ENCODE assay signal across 14 mouse cellular contexts in the genomic region with DNA sequence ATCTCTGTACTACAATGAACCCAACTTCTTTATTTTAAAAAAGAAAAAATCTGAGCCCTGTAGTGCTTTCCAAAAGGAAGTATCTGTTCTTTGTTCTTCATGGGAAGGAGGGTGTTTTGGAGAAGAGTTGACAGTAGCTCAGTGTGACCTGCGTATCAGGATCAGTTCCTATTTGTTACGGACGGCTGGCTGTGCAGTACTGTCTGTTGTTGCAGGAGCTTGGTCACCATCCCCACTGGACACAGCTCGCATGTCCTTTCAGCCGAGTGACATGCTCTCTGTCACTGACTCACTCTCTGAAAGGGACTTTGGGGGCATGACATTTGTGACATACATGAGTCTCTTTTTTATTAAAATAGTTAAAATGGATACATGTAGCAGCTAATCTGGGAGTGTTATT. TPM values are rescaled to one million over a fixed set of nuclear protein-coding genes. Genes with fewer than 3 reads are reported as not detected.
DNase-seq lines count a peak whose midpoint lies in the region; ATAC-seq and TF ChIP-seq lines count a peak whose summit lies in the region.
"Had no signal": no experiment of that assay in that cellular context is flagged by ENCODE, and none has a peak within 500 bp of the region (broad histone marks: within the 10 kb centered on the region; RNA-seq: fewer than 3 reads in every experiment).

No protein-coding gene starts in this region.

- TF ChIP-seq POLR2A in brain, embryonic 14.5 days (IDR thresholded peaks at IDR 0.05; ENCODE audit: borderline replicate concordance, extremely low read depth, insufficient read depth, insufficient read length, poor library complexity, severe bottlenecking): no peak

- H3K27me3 ChIP-seq in kidney, embryonic 15.5 days: no peaks in the 10 kb centered on the region
- H3K27me3 ChIP-seq: embryonic facial prominence, embryonic 12.5 days; forebrain, embryonic 13.5 days had no signal

- no peaks in the 10 kb centered on the region for H3K9me3 ChIP-seq in kidney, embryonic 15.5 days (replicated peaks)
- H3K9me3 ChIP-seq: embryonic facial prominence, embryonic 12.5 days; forebrain, embryonic 13.5 days had no signal

- no peak overlapping the region for H3K4me2 ChIP-seq in kidney, embryonic 15.5 days
- H3K4me2 ChIP-seq: embryonic facial prominence, embryonic 12.5 days; forebrain, embryonic 13.5 days; lung, embryonic 14.5 days had no signal

- no peak overlapping the region for H3K4me3 ChIP-seq in kidney, embryonic 15.5 days (replicated peaks)
- H3K4me3 ChIP-seq: embryonic facial prominence, embryonic 12.5 days; forebrain, embryonic 13.5 days had no signal

- H3K27ac ChIP-seq in kidney, embryonic 15.5 days: no peak overlapping the region
- H3K27ac ChIP-seq: embryonic facial prominence, embryonic 12.5 days; forebrain, embryonic 13.5 days had no signal

- TF ChIP-seq CTCF in brain, embryonic 14.5 days (IDR thresholded peaks at IDR 0.05; ENCODE audit: borderline replicate concordance, extremely low read depth, insufficient read depth, insufficient read length): no peak

- ATAC-seq in kidney, embryonic 15.5 days (replicated peaks; ENCODE audit: low FRiP score): 0 out of 2 replicates have a peak, but pooled peaks have one; percentile 60
- ATAC-seq in megakaryocyte, adult 5-6 weeks (ENCODE audit: poor library complexity, severe bottlenecking): 0 out of 2 replicates have a peak, but pooled peaks have one; percentile 24
- ATAC-seq in activated CD4-positive, CD25-positive, alpha-beta regulatory T cell, adult 4 months: no peak

- H3K36me3 ChIP-seq in kidney, embryonic 15.5 days: no peaks in the 10 kb centered on the region
- H3K36me3 ChIP-seq: embryonic facial prominence, embryonic 12.5 days had no signal

- DNase-seq in heart, adult 11 months: peak; percentile 87
- DNase-seq in heart, adult 9 months (ENCODE audit: low spot score in 2 of 2): no peak
- DNase-seq in kidney, adult 8-10 months: no peak
- DNase-seq in brain, embryonic 14.5 days (ENCODE audit: low read depth): peak; percentile 25
- no peak for DNase-seq in urinary bladder, adult 18-20 months (ENCODE audit: low spot score in 2 of 2)
- DNase-seq: lung, embryonic 14.5 days; right cerebral cortex, postnatal 14 days; thymus, postnatal 14 days had no signal

- H3K9ac ChIP-seq in kidney, embryonic 15.5 days: no peak overlapping the region
- H3K9ac ChIP-seq: embryonic facial prominence, embryonic 12.5 days; forebrain, embryonic 13.5 days; lung, embryonic 14.5 days had no signal

- 41% methylated on average over 5 of the region's 5 CpGs for WGBS in kidney, embryonic 15.5 days

- H3K4me1 ChIP-seq in kidney, embryonic 15.5 days: peaks cover 24% of the 10 kb centered on the region

RNA-seq across cellular contexts. Expression of a gene that starts 47.1 kb away (rescaled TPM):
- polyA plus RNA-seq in kidney, embryonic 15.5 days (2015; fragmentation: Nextera tagmentation; extraction: Ambion mirVana): 21.1 and 24.7 TPM in 2 replicates
- polyA plus RNA-seq in brain, embryonic 14.5 days (2012; rRNA removed): 45.6 and 58.0 TPM in 2 replicates
- 10.6 and 17.0 TPM in 2 replicates for total RNA-seq in megakaryocyte, adult 5-6 weeks (2015)
- total RNA-seq in megakaryocyte, adult 5-6 weeks (2017): 9.6 and 12.7 TPM in 2 replicates
- polyA plus RNA-seq in activated CD4-positive, CD25-positive, alpha-beta regulatory T cell, adult 4 months (2017; shearing (Covaris generic)): 10 to 100 TPM in 1 of 2 experiments, 1 to 10 TPM in 1; 9.4 to 12.0 TPM

RNA-seq across cellular contexts. Expression of a gene that starts 47.2 kb away (rescaled TPM):
- polyA plus RNA-seq in kidney, embryonic 15.5 days (2015; fragmentation: Nextera tagmentation; extraction: Ambion mirVana): 1.5 and 1.9 TPM in 2 replicates
- 1.9 and 2.5 TPM in 2 replicates for polyA plus RNA-seq in brain, embryonic 14.5 days (2012; rRNA removed)
- 0.02 and 0.21 TPM in 2 replicates for total RNA-seq in megakaryocyte, adult 5-6 weeks (2015)
- 0.08 and 0.11 TPM in 2 replicates for total RNA-seq in megakaryocyte, adult 5-6 weeks (2017)
- 1 to 10 TPM in 1 of 2 experiments, under 1 TPM in 1; 0.86 to 1.1 TPM for polyA plus RNA-seq in activated CD4-positive, CD25-positive, alpha-beta regulatory T cell, adult 4 months (2017; shearing (Covaris generic))
- total RNA-seq: gastrocnemius, adult 8-10 months had no signal

Comparison
In these comparisons a context has a peak if more than half of its experiments do, and no peak if none do; other contexts are left out.
1. DNase-seq: peak in heart, adult 11 months (single experiment) and brain, embryonic 14.5 days (single experiment); none in heart, adult 9 months (0 of 2), kidney, adult 8-10 months (0 of 2) and urinary bladder, adult 18-20 months (0 of 2).